Mouse (Mus musculus) E14TG2a.4 (cell line): ENCODE data around the gene Ilf2.

Experiments used
- H3K27me3 ChIP-seq: 2 replicates; pipeline ENCODE4 v1.6.1; 2014; ENCODE audit warnings: low read length, control low read depth; ENCODE audit not compliant: insufficient read depth
- H3K36me3 ChIP-seq: 2 replicates; pipeline ENCODE4 v1.6.1; 2014; ENCODE audit warnings: low read length, control low read depth; ENCODE audit not compliant: insufficient read depth
- H3K4me1 ChIP-seq: replicated peaks from 2 replicates; pipeline ENCODE4 v1.6.1; 2014; ENCODE audit warnings: low read depth, low read length, control low read depth
- H3K4me3 ChIP-seq: replicated peaks from 2 replicates; pipeline ENCODE4 v1.5.1; 2014; ENCODE audit warnings: mild to moderate bottlenecking, low read length
- H3K9me3 ChIP-seq: 2 replicates; pipeline ENCODE4 v1.6.1; 2014; ENCODE audit warnings: low read length, control low read depth
- CTCF ChIP-seq: conservative IDR thresholded peaks from 2 replicates; pipeline ENCODE4 v1.5.1; 2014; ENCODE audit warnings: low read length
- NANOG ChIP-seq: IDR thresholded peaks from 2 replicates; pipeline ENCODE4 v1.6.1; 2014; ENCODE audit warnings: borderline replicate concordance, low read length, mixed read lengths
- POU5F1 ChIP-seq: IDR thresholded peaks from 2 replicates; pipeline ENCODE4 v1.6.1; 2014; ENCODE audit warnings: low read length, borderline replicate concordance

Ilf2 gene

DNA sequence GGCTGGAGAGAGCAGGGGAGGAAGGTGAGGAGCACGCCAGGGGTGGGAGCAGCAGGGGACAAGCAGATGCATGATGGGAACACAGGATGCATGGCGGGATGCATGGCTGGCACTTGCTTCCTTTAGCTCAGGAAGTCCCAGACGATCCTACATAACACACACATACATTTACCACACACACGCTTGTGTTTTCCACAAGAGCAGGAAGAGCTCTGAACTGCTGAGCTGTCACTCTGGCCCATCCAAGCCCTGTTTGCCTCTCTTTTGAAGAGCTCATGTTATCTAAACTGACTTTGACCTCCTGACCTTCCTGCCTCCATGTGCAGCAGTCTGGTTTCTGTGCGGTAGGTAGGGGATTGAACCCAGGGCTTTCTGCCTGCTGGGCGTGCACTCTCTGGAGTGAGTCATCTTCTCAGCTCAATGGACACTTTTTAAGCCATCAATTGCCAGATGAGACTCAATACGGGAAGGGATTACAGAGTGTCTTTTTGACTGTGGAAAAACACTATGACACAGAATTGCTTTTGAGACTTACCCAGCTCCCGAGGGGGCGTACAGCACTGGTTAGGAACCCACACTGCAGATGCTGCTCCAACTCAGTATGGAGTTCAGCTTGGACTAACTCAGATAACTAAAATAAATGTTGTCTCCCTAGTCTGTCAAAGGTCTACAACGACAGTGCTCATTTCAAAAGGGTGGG lies 24.4 kb upstream of the Ilf2 start:
- Histone ChIP-seq H3K36me3 (peaks cover 23% of the 10 kb centered on the region), H3K27me3 (no peaks in the 10 kb centered on the region), H3K4me3 (peak overlapping the region; percentile 82), H3K9me3 (no peaks in the 10 kb centered on the region), H3K4me1 (peaks cover 95% of the 10 kb centered on the region)
- no peak for TF ChIP-seq CTCF
- TF ChIP-seq POU5F1, result no peak
- no peak for TF ChIP-seq NANOG

DNA sequence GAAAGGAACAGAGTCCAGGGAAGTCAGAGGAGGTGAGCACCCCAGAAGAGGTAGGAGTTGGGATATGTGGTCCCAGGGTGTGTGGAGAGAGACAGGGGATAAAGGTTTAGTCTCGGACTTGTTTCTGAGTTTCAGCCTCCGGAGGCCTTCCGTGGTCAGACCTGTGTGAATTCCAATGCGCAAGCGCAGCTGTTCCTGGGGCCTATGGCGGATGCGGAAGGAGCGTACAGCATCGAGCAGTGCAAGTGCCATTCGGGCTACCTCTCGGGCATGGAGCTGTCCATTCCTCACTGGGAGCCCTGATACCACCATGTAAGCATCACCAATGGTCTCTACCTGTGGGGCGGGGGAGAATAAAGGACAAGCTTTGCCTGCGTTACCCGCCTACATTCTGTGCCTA lies 21.0 kb upstream of the Ilf2 start:
- Histone ChIP-seq H3K36me3 (peaks cover 20% of the 10 kb centered on the region), H3K4me1 (peaks cover 83% of the 10 kb centered on the region), H3K27me3 (no peaks in the 10 kb centered on the region; the same call in 1 of the 2 replicates), H3K9me3 (no peaks in the 10 kb centered on the region), H3K4me3 (peak overlapping the region; percentile 75)
- TF ChIP-seq POU5F1, result no peak
- no peak for TF ChIP-seq CTCF
- TF ChIP-seq NANOG, result no peak

DNA sequence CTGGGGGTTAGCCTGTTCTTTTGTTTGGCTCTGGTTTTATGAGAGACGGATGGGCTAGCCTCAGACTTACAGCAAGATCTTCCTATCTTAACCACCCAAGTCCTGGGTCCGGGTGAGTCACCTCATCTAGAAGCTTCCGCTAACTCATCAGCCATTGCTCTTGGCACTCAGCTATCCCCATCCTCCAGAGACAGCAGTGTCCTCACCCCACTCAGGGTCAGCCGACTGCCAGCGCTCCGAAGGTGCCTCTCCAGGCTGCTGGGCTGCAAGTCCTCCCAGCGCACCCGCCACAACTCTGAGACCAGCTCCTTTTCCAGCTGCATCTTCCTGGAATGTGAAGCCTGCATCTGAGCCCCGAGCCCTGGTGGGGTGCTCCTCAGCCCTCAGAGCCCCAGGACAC lies 16.2 kb upstream of the Ilf2 start:
- Histone ChIP-seq H3K36me3 (peaks cover 19% of the 10 kb centered on the region), H3K4me3 (no peak overlapping the region), H3K9me3 (no peaks in the 10 kb centered on the region), H3K4me1 (peaks cover 51% of the 10 kb centered on the region), H3K27me3 (peaks cover 39% of the 10 kb centered on the region)
- TF ChIP-seq POU5F1, result no peak
- TF ChIP-seq CTCF, result no peak

DNA sequence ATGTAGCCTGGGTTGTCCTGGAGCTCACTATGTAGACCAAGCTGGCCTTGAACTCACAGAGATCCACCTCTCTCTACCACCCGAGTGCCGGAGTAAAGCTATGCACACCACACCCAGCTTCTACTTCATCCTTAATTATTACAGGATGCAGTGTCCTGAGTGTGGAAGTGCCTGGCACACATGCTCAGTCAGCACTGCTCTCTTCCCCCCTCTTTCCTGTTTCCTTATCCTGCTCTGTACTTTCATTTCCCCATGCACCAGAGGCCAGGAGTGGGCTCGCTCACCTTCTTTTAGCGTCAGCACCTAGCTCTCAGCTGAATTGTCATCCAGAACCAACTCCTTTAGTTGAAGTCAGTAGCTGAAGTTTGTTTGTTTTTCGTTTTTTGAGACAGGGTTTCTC lies 15.6 kb upstream of the Ilf2 start:
- peaks cover 45% of the 10 kb centered on the region for H3K27me3 ChIP-seq
- H3K4me3 ChIP-seq, result no peak overlapping the region
- TF ChIP-seq CTCF (no peak), NANOG (no peak), POU5F1 (no peak)
- H3K4me1 ChIP-seq, result peaks cover 48% of the 10 kb centered on the region
- H3K9me3 ChIP-seq, result no peaks in the 10 kb centered on the region
- H3K36me3 ChIP-seq, result peaks cover 19% of the 10 kb centered on the region

DNA sequence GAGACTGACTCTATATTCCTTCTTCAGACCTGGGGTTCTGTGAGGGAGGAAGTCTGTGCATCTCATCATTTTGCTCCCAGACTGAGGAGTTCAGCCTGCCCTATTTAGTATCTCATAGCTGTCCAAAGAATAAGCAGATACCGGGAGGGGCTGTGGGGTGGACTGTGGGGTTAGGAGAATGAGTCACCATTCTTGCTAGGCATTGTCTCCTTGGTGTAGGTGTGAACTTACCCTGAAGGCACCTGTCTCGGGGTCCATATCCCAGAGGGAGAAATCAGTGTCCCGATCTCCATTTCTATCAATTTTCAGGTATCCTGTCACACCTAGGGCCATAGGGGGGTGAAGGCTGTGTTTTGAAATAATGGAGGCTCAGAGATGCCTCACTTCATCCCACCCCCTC lies 14.0 kb upstream of the Ilf2 start:
- Histone ChIP-seq H3K27me3 (peaks cover 57% of the 10 kb centered on the region), H3K9me3 (no peaks in the 10 kb centered on the region), H3K4me1 (peaks cover 39% of the 10 kb centered on the region), H3K4me3 (no peak overlapping the region), H3K36me3 (peaks cover 11% of the 10 kb centered on the region)
- TF ChIP-seq POU5F1 (no peak), NANOG (no peak), CTCF (no peak)

DNA sequence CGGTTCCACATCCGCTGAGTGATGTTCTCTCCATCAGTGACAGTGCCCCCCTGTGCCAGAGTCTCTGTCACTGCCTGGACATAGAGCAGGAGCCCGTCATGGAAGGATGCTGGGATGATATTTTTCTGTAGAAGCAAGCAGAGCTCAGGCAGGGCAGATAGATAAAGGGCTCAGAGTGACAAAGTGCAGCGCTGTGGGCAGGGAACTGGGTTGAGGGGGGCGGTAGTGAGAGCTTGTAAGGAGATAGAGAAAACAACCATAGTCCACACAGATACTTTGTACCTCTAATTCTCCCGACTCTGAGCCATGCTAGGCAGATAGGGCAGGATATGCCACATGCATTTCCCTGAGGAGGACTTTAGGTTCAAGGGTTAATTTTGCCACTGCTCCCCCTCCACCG lies 13.3 kb upstream of the Ilf2 start:
- peaks cover 5% of the 10 kb centered on the region; the same call in 1 of the 2 replicates for H3K36me3 ChIP-seq
- no peak overlapping the region for H3K4me3 ChIP-seq
- H3K27me3 ChIP-seq, result peaks cover 58% of the 10 kb centered on the region
- H3K4me1 ChIP-seq, result peaks cover 36% of the 10 kb centered on the region
- no peaks in the 10 kb centered on the region for H3K9me3 ChIP-seq
- TF ChIP-seq CTCF, result no peak

DNA sequence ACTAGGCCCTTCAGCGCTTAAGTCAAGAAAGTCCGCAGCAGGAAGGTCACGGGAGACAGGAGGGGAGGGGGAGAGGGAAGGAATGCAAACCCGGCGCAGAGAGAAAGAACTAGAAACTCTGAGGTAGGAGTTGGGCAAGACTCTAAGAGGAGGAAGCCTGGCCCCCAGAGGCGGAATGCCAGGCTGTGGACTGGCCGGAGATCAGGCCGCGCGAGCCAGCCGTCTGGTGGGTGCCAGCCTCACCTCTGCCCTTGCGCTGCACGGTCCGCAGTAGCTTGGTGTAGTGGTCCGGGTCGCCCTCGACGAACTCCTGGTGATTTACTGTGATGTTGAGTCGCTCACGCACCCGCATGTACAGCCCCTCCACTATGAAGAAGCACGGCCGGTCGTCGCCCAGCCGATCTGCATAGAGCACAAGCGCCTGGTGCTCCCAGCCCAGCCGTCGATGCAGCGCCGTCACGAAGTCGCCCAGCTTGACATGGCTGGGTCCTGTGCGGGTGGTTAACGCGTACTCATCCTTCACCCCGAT lies 11.3 kb upstream of the Ilf2 start:
- peaks cover 62% of the 10 kb centered on the region for H3K27me3 ChIP-seq
- H3K4me1 ChIP-seq, result peaks cover 25% of the 10 kb centered on the region
- no peaks in the 10 kb centered on the region for H3K36me3 ChIP-seq
- TF ChIP-seq CTCF, result no peak
- TF ChIP-seq NANOG, result no peak
- TF ChIP-seq POU5F1, result no peak
- H3K4me3 ChIP-seq, result peak overlapping the region; percentile 85
- H3K9me3 ChIP-seq, result no peaks in the 10 kb centered on the region

DNA sequence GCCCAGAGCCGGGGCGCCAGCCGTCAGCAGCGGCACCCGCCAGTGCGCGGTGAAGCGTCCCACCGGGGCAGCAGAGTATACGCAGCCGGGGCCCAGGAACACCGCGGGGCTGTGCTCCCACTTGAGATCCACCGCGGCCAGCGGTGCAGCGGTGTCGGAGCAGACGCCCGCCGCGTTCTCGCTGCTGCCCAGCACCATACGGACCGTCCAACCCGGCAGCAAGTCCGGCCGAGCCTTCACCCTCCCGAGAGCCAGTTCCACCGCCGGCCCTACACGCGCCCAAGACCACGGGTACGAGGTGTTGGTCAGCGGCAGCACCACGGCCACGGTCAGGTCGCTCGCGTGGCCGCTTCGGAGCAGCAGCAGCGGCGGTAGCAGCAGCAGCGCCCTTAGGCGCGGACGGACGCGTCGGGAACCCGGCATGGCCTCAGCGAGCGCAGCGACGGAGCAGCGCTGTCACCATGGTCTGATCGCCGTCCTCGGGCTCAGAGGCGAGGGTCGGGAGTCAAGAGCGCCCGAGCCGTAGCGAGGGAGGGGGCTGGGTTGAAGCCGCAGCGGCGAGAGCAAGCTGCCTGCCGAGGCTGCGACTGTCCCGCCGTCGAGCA lies 10.7 kb upstream of the Ilf2 start:
- H3K4me3 ChIP-seq, result peak overlapping the region; percentile 85
- H3K4me1 ChIP-seq, result peaks cover 21% of the 10 kb centered on the region
- no peaks in the 10 kb centered on the region for H3K36me3 ChIP-seq
- no peak for TF ChIP-seq CTCF
- TF ChIP-seq NANOG, result no peak
- no peak for TF ChIP-seq POU5F1
- peaks cover 62% of the 10 kb centered on the region for H3K27me3 ChIP-seq
- H3K9me3 ChIP-seq, result no peaks in the 10 kb centered on the region

DNA sequence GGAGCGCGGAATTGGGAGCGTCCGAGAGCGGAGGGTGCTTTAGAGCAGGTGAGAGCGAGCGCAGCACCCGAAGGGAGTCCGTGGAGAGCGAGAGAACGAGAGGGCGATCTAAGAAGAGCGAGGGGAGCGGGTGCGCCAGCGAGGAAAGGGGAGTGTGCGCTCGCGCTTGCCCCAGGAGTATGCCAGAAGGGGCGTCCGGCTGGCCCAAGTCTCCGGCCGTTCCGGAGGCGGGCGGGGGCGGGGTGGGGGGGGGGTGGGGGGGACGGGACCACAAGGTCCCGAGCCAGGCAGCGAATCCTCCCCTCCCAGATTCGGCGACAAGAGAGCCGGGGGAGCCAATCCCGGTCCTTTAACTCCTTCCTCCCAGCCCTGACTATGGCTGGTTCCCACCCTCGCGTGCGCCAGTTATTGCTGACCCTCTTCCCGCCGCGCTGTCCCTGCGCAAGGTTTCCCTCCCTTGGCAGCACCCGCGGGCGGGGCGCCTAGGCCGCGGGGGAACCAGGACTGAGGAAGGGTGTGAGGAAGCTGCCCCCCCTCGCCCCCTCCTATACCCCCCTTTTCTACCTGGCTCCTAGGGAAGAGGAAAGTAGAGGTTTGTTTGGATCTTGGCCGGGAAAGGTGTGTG lies 10.1 kb upstream of the Ilf2 start, which contains the start of gene Npr1:
TSS of gene Npr1 (minus strand) at position 181 of the 625 bp plus-strand sequence.
- H3K27me3 ChIP-seq, result peaks cover 62% of the 10 kb centered on the region
- H3K36me3 ChIP-seq, result no peaks in the 10 kb centered on the region
- H3K4me1 ChIP-seq, result peaks cover 21% of the 10 kb centered on the region
- no peak for TF ChIP-seq CTCF
- no peak for TF ChIP-seq POU5F1
- no peak for TF ChIP-seq NANOG
- H3K9me3 ChIP-seq, result no peaks in the 10 kb centered on the region
- peak within 1 kb of the TSS; percentile 85 for H3K4me3 ChIP-seq
